Mouse (Mus musculus) limb, embryonic 10.5 days (tissue): ENCODE measurements around the gene Ubald1. TPM values are rescaled to one million over a fixed set of nuclear protein-coding genes. Genes with fewer than 3 reads are reported as not detected.

ENCODE experiments used
- DNase-seq: peaks from one replicate; pipeline ENCODE4 v3.0.0-alpha.2; 2017; ENCODE audit warnings: low spot score
- H3K27ac ChIP-seq: fragments of 300-500 bp; sonication (generic); 2 replicates; pipeline ENCODE4 v1.5.1; 2016; ENCODE audit warnings: mild to moderate bottlenecking
- H3K27me3 ChIP-seq: fragments of 300-500 bp; sonication (generic); 2 replicates; pipeline ENCODE4 v1.6.1; 2016; ENCODE audit warnings: low read depth, mild to moderate bottlenecking; ENCODE audit not compliant: poor library complexity, severe bottlenecking
- H3K36me3 ChIP-seq: fragments of 300-500 bp; sonication (generic); 2 replicates; pipeline ENCODE4 v1.6.1; 2016; ENCODE audit warnings: mild to moderate bottlenecking, moderate library complexity
- H3K4me1 ChIP-seq: fragments of 300-500 bp; sonication (generic); 2 replicates; pipeline ENCODE4 v1.6.1; 2016
- H3K4me3 ChIP-seq: fragments of 300-500 bp; sonication (generic); 2 replicates; pipeline ENCODE4 v1.5.1; 2016; ENCODE audit warnings: mild to moderate bottlenecking, moderate library complexity
- H3K9me3 ChIP-seq: fragments of 300-500 bp; sonication (generic); replicated peaks from 2 replicates; pipeline ENCODE4 v1.6.1; 2016; ENCODE audit warnings: mild to moderate bottlenecking
- WGBS: fragments of 180-500 bp; shearing (Covaris S2); methylation state at CpG from one replicate; pipeline ENCODE4 v1.1.7; 2016; 5-methylcytosine and 5-hydroxymethylcytosine counted together
- polyA plus RNA-seq: library from polyadenylated mRNA; unstranded; fragments of >200 nt; fragmentation: Nextera tagmentation; extraction: Ambion mirVana; gene quantifications from 2 replicates; pipeline ENCODE4 v1.2.1, GENCODE M21; 2016

Ubald1 gene
- polyA plus RNA-seq, 1 experiment from 2014 or later = 43.8 TPM

GRCm38 (mm10) chr16:4848090-4848489 is 32.0 kb downstream of the Ubald1 start:
- WGBS = 92% methylated on average over 2 of the region's 2 CpGs
- no peak for DNase-seq
- Histone ChIP-seq H3K36me3 (no peaks in the 10 kb centered on the region), H3K9me3 (no peaks in the 10 kb centered on the region), H3K4me3 (no peak overlapping the region), H3K27me3 (no peaks in the 10 kb centered on the region), H3K27ac (no peak overlapping the region), H3K4me1 (peaks cover 2% of the 10 kb centered on the region; the same call in 1 of the 2 replicates)

GRCm38 (mm10) chr16:4847041-4847440 is 33.1 kb downstream of the Ubald1 start:
- H3K27me3 ChIP-seq = no peaks in the 10 kb centered on the region
- no peaks in the 10 kb centered on the region for H3K36me3 ChIP-seq
- WGBS = 85% methylated on average over 3 of the region's 3 CpGs

GRCm38 (mm10) chr16:4840231-4840630 is 39.9 kb downstream of the Ubald1 start:
- no peaks in the 10 kb centered on the region for H3K9me3 ChIP-seq
- 86% methylated on average over 8 of the region's 8 CpGs for WGBS
- no peaks in the 10 kb centered on the region for H3K36me3 ChIP-seq
- no peak overlapping the region for H3K27ac ChIP-seq
- H3K4me3 ChIP-seq = no peak overlapping the region
- no peak for DNase-seq
- no peaks in the 10 kb centered on the region for H3K4me1 ChIP-seq
- no peaks in the 10 kb centered on the region for H3K27me3 ChIP-seq

More at GRCm38 (mm10) chr16:4847041-4847440, 33.1 kb downstream of the Ubald1 start:
- peaks cover 2% of the 10 kb centered on the region; the same call in 1 of the 2 replicates for H3K4me1 ChIP-seq
- DNase-seq = no peak
- no peak overlapping the region for H3K27ac ChIP-seq
- no peaks in the 10 kb centered on the region for H3K9me3 ChIP-seq
- H3K4me3 ChIP-seq = no peak overlapping the region

GRCm38 (mm10) chr16:4839552-4839951 is 40.6 kb downstream of the Ubald1 start:
- Histone ChIP-seq H3K9me3 (no peaks in the 10 kb centered on the region), H3K4me1 (no peaks in the 10 kb centered on the region), H3K27ac (no peak overlapping the region), H3K36me3 (no peaks in the 10 kb centered on the region), H3K27me3 (no peaks in the 10 kb centered on the region), H3K4me3 (no peak overlapping the region)
- 75% methylated on average over 3 of the region's 3 CpGs for WGBS
- no peak for DNase-seq

- no peaks in the 10 kb centered on the region for H3K27me3 ChIP-seq
- no peaks in the 10 kb centered on the region for H3K36me3 ChIP-seq
- no peak for DNase-seq
- no peak overlapping the region for H3K27ac ChIP-seq
- 86% methylated on average over 3 of the region's 3 CpGs for WGBS
- no peaks in the 10 kb centered on the region for H3K4me1 ChIP-seq
- no peak overlapping the region for H3K4me3 ChIP-seq
- no peaks in the 10 kb centered on the region for H3K9me3 ChIP-seq
These were observed 42.5 kb downstream of the Ubald1 start for GRCm38 (mm10) chr16:4837631-4838030.

- no peak within 1 kb of the TSS for H3K4me3 ChIP-seq
- H3K27ac ChIP-seq = no peak within 1 kb of the TSS
- H3K27me3 ChIP-seq = no peaks in the 10 kb centered on the region
- 89% methylated on average over 3 of the region's 3 CpGs for WGBS
- no peaks in the 10 kb centered on the region for H3K4me1 ChIP-seq
- no peaks in the 10 kb centered on the region for H3K9me3 ChIP-seq
- no peaks in the 10 kb centered on the region for H3K36me3 ChIP-seq
- no peak for DNase-seq
These were observed 44.9 kb downstream of the Ubald1 start, which contains the start of gene 4930562C15Rik for GRCm38 (mm10) chr16:4835191-4835590. Gene 4930562C15Rik (plus strand): TSS chr16:4835416.

GRCm38 (mm10) chr16:4833858-4834257 is 46.3 kb downstream of the Ubald1 start:
- H3K27ac ChIP-seq = no peak overlapping the region
- WGBS = 78% methylated on average over 2 of the region's 2 CpGs
- no peak overlapping the region for H3K4me3 ChIP-seq
- no peaks in the 10 kb centered on the region for H3K27me3 ChIP-seq
- DNase-seq = no peak
- H3K36me3 ChIP-seq = no peaks in the 10 kb centered on the region
- no peaks in the 10 kb centered on the region for H3K9me3 ChIP-seq
- no peaks in the 10 kb centered on the region for H3K4me1 ChIP-seq

GRCm38 (mm10) chr16:4831650-4832419 is 48.3 kb downstream of the Ubald1 start:
- 73% methylated on average over 15 of the region's 15 CpGs for WGBS

GRCm38 (mm10) chr16:4829271-4829900 is 50.7 kb downstream of the Ubald1 start:
- H3K4me3 ChIP-seq = no peak overlapping the region
- H3K9me3 ChIP-seq = no peaks in the 10 kb centered on the region
- H3K27ac ChIP-seq = no peak overlapping the region
- DNase-seq = no peak
- H3K36me3 ChIP-seq = no peaks in the 10 kb centered on the region
- no peaks in the 10 kb centered on the region for H3K4me1 ChIP-seq
- 88% methylated on average over 6 of the region's 6 CpGs for WGBS
- no peaks in the 10 kb centered on the region for H3K27me3 ChIP-seq

More at GRCm38 (mm10) chr16:4831650-4832419, 48.3 kb downstream of the Ubald1 start:
- no peak overlapping the region for H3K27ac ChIP-seq
- no peaks in the 10 kb centered on the region for H3K36me3 ChIP-seq
- no peaks in the 10 kb centered on the region for H3K9me3 ChIP-seq
- DNase-seq = no peak
- H3K4me1 ChIP-seq = no peaks in the 10 kb centered on the region
- H3K4me3 ChIP-seq = no peak overlapping the region
- H3K27me3 ChIP-seq = no peaks in the 10 kb centered on the region

GRCm38 (mm10) chr16:4827639-4828038 is 52.5 kb downstream of the Ubald1 start:
- Histone ChIP-seq H3K9me3 (no peaks in the 10 kb centered on the region), H3K4me1 (no peaks in the 10 kb centered on the region), H3K36me3 (no peaks in the 10 kb centered on the region), H3K27me3 (no peaks in the 10 kb centered on the region), H3K4me3 (no peak overlapping the region), H3K27ac (no peak overlapping the region)
- 90% methylated on average over 5 of the region's 5 CpGs for WGBS
- DNase-seq = no peak

Other genes with a start within 250 kb of the Ubald1 start
- gene Vasn, start 240.4 kb downstream of the Ubald1 start, polyA plus RNA-seq = 22.5 and 28.3 TPM in 2 replicates
- gene Dnaja3, start 240.3 kb downstream of the Ubald1 start, polyA plus RNA-seq = 64.1 and 70.2 TPM in 2 replicates
- 21.8 and 22.9 TPM in 2 replicates for gene Coro7, start 200.5 kb downstream of the Ubald1 start, polyA plus RNA-seq
- gene Nmral1, start 161.0 kb downstream of the Ubald1 start, polyA plus RNA-seq = 264 and 277 TPM in 2 replicates
- gene Hmox2, start 154.0 kb downstream of the Ubald1 start, polyA plus RNA-seq = 93.7 and 101 TPM in 2 replicates
- 112 TPM in 2 replicates for gene Cdip1, start 90.0 kb downstream of the Ubald1 start, polyA plus RNA-seq
- 0.40 and 0.71 TPM in 2 replicates for gene 4930562C15Rik, start 44.9 kb downstream of the Ubald1 start, polyA plus RNA-seq
- gene Mgrn1, start 5.9 kb upstream of the Ubald1 start, polyA plus RNA-seq = 68.0 and 84.5 TPM in 2 replicates
- 156 and 167 TPM in 2 replicates for gene Nudt16l1, start 58.4 kb upstream of the Ubald1 start, polyA plus RNA-seq
- gene Anks3, start 83.9 kb upstream of the Ubald1 start, polyA plus RNA-seq = 43.6 and 55.6 TPM in 2 replicates
- gene Sept12, start 117.5 kb upstream of the Ubald1 start, polyA plus RNA-seq = not detected in 2 replicates
- gene Smim22, start 127.0 kb upstream of the Ubald1 start, polyA plus RNA-seq = 1.6 and 2.2 TPM in 2 replicates
- gene Rogdi, start 133.2 kb upstream of the Ubald1 start, polyA plus RNA-seq = 56.9 and 70.7 TPM in 2 replicates
- gene Glyr1, start 169.5 kb upstream of the Ubald1 start, polyA plus RNA-seq = 191 and 204 TPM in 2 replicates
- gene Ubn1, start 169.7 kb upstream of the Ubald1 start, polyA plus RNA-seq = 19.1 and 22.7 TPM in 2 replicates